Mouse (Mus musculus): Measurements from ENCODE around the gene Atp5j2. TPM values are rescaled to one million over a fixed set of nuclear protein-coding genes. Genes with fewer than 3 reads are reported as not detected.

The Atp5j2 gene
- polyA plus RNA-seq, 1 experiment from 2014 or later = 581 TPM

DNA sequence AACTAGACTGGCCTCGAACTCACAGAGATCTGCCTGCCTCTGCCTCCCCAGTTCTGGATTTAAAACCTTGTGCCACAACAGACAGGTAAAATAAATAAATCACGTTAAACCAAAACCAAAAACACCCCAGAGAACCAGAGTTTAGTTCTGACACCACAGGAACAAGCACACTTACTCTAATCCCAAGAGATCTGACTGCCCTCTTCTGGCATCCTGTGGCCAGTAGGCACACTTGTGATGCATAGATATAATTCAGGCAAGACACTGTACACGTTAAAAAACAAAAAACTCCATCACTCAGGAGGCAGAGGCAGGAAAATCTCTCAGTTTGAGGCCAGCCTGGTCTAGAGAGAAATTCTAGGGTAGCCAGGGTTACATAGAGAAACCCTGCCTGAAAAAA, 10.6 kb upstream of the Atp5j2 start:
- DNase-seq (ENCODE audit: low read depth, low spot score) (no peak), ATAC-seq (no peak)
- no peak for TF ChIP-seq CTCF (IDR thresholded peaks at IDR 0.05)
- H3K27me3 ChIP-seq = no peaks in the 10 kb centered on the region
- in situ Hi-C loops (cut with MboI; ENCODE audit: low pct_unique_long_range_greater_than_20kb) = no loop called here
- ChIA-PET POLR2A (no interaction called here), CTCF (no interaction called here)

DNA sequence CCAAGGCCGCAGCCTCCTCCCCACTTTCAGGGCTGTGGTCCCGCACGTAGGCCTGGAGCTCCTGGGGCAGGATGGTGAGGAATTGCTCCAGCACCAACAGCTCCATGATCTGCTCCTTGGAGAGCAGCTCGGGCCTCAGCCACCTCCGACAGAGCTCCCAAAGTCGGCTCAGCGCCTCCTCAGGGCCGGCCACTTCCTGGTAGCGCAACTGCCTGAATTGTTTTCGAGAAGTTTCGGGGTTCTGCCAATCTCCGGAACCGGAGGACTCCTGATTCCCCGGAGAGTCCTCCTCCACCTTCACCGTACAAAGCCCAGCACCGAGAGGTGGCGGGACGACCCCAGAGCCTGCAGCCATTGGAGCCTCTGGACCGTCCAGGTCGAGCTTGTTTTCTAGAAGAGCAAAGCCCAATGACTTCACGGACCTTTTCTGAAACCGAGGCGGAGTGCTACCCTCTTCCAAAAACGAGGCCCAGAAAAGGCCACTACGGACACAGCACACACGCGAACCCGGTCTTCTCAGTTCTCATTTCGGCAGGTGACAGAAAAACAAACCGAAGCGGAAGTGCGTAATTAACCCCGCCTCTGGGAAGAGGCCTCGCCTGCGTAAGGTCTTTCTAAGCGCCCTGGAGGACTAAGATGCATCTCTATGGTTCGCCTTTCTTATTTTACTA, 9.6 kb upstream of the Atp5j2 start, which contains the start of gene Zkscan14:
TSS of gene Zkscan14 (minus strand) at position 548 of the 671 bp plus-strand sequence.
- ATAC-seq (no peak), DNase-seq (ENCODE audit: low read depth, low spot score) (peak; percentile 47)
- ChIA-PET CTCF (interaction anchor here (1.1 to 1.7 kb wide), 2 partner anchors 11 to 12 kb away, joined by 3 to 5 read pairs; no protein-coding TSS in a partner anchor), POLR2A (interaction anchor here (1.5 kb wide), 1 partner anchor 11 kb away, joined by 3 read pairs; no protein-coding TSS in a partner anchor)
- no peaks in the 10 kb centered on the region for H3K27me3 ChIP-seq
- in situ Hi-C loops (cut with MboI; ENCODE audit: low pct_unique_long_range_greater_than_20kb) = no loop called here
- TF ChIP-seq CTCF (IDR thresholded peaks at IDR 0.05) = no peak

- no peak for TF ChIP-seq CTCF (IDR thresholded peaks at IDR 0.05)
- ATAC-seq (no peak), DNase-seq (ENCODE audit: low read depth, low spot score) (no peak)
- ChIA-PET CTCF (interaction anchor here (1.1 to 1.7 kb wide), 3 partner anchors 10 to 13 kb away, joined by 3 to 5 read pairs (median 3); no protein-coding TSS in a partner anchor), POLR2A (interaction anchor here (1.3 to 1.5 kb wide), 2 partner anchors 10 to 31 kb away, joined by 3 read pairs; partner anchors contain the start of gene Zfp655)
- no peaks in the 10 kb centered on the region for H3K27me3 ChIP-seq
- in situ Hi-C loops (cut with MboI; ENCODE audit: low pct_unique_long_range_greater_than_20kb) = no loop called here
Observed at GRCm38 (mm10) chr5:145200387-145200786, 8.5 kb upstream of the Atp5j2 start.

DNA sequence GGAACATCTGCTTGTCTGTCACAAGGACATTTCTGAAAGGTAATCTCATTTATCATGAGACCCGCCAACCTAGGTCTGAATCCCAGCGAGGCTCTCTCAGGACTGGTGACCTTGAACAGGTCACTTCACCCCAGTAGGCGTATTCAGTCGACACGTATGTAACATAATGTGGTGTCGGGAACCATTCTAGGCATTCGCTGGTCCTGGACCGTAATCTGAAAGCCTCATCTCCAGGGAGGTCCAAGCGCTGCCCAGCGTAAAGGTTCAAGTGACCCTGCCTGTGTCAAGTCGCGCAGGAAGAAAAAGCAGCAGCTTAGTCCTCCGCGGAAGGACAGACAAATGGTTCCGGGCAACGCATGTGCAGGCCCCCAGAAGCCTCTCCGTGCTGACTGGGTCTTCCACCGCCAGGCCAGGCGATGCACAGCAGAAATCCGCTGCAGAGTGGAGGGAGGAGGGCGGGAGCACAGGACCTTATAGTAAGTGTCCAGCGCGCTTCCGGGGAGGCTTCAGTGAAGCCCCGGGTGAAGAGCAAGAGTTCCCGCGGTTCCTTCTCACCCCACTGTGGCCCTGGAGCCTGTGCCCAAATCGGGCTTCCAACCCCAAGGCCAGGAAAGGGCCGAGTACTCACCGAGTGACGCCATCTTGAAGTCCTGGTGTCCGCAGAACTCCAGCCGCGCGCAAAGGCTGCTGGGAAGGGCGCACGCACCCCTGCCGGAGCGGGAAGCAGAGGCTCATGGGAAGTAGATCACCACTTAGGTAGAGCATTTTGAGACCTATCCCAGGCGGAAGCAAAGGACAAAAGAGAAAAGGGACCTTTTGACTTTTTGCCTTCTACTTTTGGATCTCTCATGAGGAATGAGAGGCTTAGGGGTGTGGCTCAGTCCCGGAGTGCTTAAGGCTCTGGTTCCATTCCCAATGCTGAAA, 725 bp downstream of the Atp5j2 start:
- in situ Hi-C loops (cut with MboI; ENCODE audit: low pct_unique_long_range_greater_than_20kb) = no loop called here
- H3K27me3 ChIP-seq = no peaks in the 10 kb centered on the region
- DNase-seq (ENCODE audit: low read depth, low spot score) = peak; percentile 38
- no peak for TF ChIP-seq CTCF (IDR thresholded peaks at IDR 0.05)
- ChIA-PET CTCF (interaction anchor here (1.4 to 3.2 kb wide), 4 partner anchors 10 to 24 kb away, joined by 3 to 9 read pairs (median 5); partner anchors contain the start of genes Cpsf4, Ptcd1 and Zkscan14), POLR2A (interaction anchor here (0.6 to 1.5 kb wide), 3 partner anchors 14 to 1109 kb away, joined by 3 to 7 read pairs (median 6); partner anchors contain the start of gene Zkscan5)
- peak; percentile 73 for ATAC-seq

GRCm38 (mm10) chr5:145190373-145190772, 1.5 kb downstream of the Atp5j2 start:
- ChIA-PET CTCF (interaction anchor here (1.4 to 3.2 kb wide), 4 partner anchors 10 to 23 kb away, joined by 3 to 9 read pairs (median 5); partner anchors contain the start of genes Cpsf4, Ptcd1 and Zkscan14), POLR2A (interaction anchor here (0.6 to 1.5 kb wide), 4 partner anchors 10 to 1110 kb away, joined by 3 to 7 read pairs (median 4); partner anchors contain the start of gene Zkscan5)
- ATAC-seq (no peak), DNase-seq (ENCODE audit: low read depth, low spot score) (no peak)
- in situ Hi-C loops (cut with MboI; ENCODE audit: low pct_unique_long_range_greater_than_20kb) = no loop called here
- no peak for TF ChIP-seq CTCF (IDR thresholded peaks at IDR 0.05)
- no peaks in the 10 kb centered on the region for H3K27me3 ChIP-seq

DNA sequence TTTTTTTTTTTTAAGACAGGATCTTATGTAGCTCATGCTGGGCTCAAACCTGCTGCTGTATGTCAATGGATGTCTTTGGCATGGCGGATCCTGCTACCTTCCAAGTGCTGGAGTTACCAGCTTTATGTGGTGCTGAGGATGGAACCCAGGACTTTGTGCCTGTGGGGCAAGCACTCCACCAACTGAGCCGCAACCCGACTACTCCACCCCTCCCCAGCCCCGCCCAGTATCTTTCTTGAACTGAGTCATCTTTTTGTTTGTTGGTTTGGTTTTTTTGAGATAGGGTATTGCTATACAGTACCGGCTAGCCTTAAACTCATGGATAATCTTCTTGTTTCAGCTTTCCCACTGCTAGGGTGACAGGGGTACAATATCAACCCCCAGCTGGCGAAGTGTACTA, 2.4 kb downstream of the Atp5j2 start:
- no peak for TF ChIP-seq CTCF (IDR thresholded peaks at IDR 0.05)
- ATAC-seq = no peak
- in situ Hi-C loops (cut with MboI; ENCODE audit: low pct_unique_long_range_greater_than_20kb) = no loop called here

GRCm38 (mm10) chr5:145185244-145185643, 6.6 kb downstream of the Atp5j2 start:
- in situ Hi-C loops (cut with MboI; ENCODE audit: low pct_unique_long_range_greater_than_20kb) = no loop called here
- no peak for ATAC-seq
- no peak for TF ChIP-seq CTCF (IDR thresholded peaks at IDR 0.05)
- ChIA-PET CTCF (interaction anchor here (2.6 kb wide), 1 partner anchor 17 kb away, joined by 8 read pairs; the partner anchor contains the start of genes Cpsf4 and Ptcd1), POLR2A (interaction anchor here (1.0 kb wide), 1 partner anchor 13 kb away, joined by 3 read pairs; no protein-coding TSS in a partner anchor)
- no peaks in the 10 kb centered on the region for H3K27me3 ChIP-seq
- DNase-seq (ENCODE audit: low read depth, low spot score) = no peak

More for the DNA sequence above, 2.4 kb downstream of the Atp5j2 start:
- POLR2A ChIA-PET = interaction anchor here (0.6 to 1.5 kb wide), 6 partner anchors 9 to 74 kb away, joined by 3 to 6 read pairs (median 3); partner anchors contain the start of gene Zkscan5
- no peak for DNase-seq (ENCODE audit: low read depth, low spot score)
- H3K27me3 ChIP-seq = no peaks in the 10 kb centered on the region
- CTCF ChIA-PET = interaction anchor here (0.7 to 3.2 kb wide), 5 partner anchors 9 to 22 kb away, joined by 3 to 9 read pairs (median 3); partner anchors contain the start of genes Cpsf4 and Ptcd1

DNA sequence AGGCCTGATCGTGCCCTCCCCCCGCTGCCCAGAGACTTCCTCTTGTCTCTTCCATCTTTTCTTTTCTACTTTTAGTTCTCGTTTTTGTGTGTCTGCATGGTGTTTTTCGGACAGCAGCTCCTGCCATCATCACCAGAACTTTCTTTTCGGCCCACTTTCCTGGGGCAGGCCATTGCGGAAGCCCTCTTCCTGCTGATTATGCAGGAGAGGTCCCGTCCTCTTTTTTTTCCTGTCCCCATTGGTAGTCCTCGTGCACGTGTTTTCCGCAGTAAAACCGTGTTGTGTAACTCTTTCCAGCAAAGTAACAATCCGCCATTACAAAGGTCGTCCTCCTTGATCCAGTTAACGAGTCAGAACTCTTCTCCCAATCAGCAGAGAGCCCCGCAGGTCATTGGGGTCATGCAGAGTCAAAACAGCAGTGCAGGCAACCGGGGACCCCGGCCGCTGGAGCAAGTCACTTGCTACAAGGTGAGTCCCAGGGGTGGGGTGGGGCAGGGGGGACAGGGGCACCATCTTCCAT, 13.3 kb downstream of the Atp5j2 start:
- ATAC-seq = no peak
- in situ Hi-C loops (cut with MboI; ENCODE audit: low pct_unique_long_range_greater_than_20kb) = no loop called here
- no peak for TF ChIP-seq CTCF (IDR thresholded peaks at IDR 0.05)
- DNase-seq (ENCODE audit: low read depth, low spot score) = no peak
- ChIA-PET POLR2A (no interaction called here), CTCF (interaction anchor here (2.5 kb wide), 1 partner anchor 11 kb away, joined by 9 read pairs; no protein-coding TSS in a partner anchor)
- H3K27me3 ChIP-seq = no peaks in the 10 kb centered on the region

DNA sequence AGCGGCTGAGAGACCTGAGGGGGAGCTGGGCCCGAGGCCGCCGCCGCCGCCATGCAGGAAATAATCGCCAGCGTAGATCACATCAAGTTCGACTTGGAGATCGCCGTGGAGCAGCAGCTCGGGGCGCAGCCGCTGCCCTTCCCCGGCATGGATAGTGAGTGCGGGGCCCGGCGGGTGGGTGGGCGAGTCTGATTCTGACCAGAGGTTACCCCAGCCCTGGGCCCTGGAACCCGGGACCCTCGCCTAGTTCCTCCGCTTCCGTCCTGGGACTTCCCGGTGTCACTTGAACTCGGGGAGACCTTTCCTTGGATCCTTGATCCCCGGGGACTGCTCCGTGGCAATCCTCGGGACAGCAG, 24.6 kb downstream of the Atp5j2 start:
- in situ Hi-C loops (cut with MboI; ENCODE audit: low pct_unique_long_range_greater_than_20kb) = no loop called here
- no peak for DNase-seq (ENCODE audit: low read depth, low spot score)
- no peaks in the 10 kb centered on the region for H3K27me3 ChIP-seq
- ChIA-PET POLR2A (interaction anchor here (0.6 to 1.2 kb wide), 4 partner anchors 15 to 1061 kb away, joined by 3 to 5 read pairs (median 4); no protein-coding TSS in a partner anchor), CTCF (interaction anchor here (1.2 to 2.4 kb wide), 3 partner anchors 9 to 23 kb away, joined by 3 to 8 read pairs (median 5); no protein-coding TSS in a partner anchor)
- no peak for ATAC-seq
- no peak for TF ChIP-seq CTCF (IDR thresholded peaks at IDR 0.05)
